Mouse (Mus musculus): Measurements from ENCODE around the gene Olfr1270. TPM values are rescaled to one million over a fixed set of nuclear protein-coding genes. Genes with fewer than 3 reads are reported as not detected.

Olfr1270 gene
- polyA plus RNA-seq, 1 experiment from 2014 or later = not detected

Other genes starting within 250 kb of the Olfr1270 start
- gene Olfr1258, start 225.8 kb downstream of the Olfr1270 start, polyA plus RNA-seq (2014; fragmentation: Nextera tagmentation; extraction: Ambion mirVana) = not detected in 2 replicates
- not detected in 2 replicates for gene Olfr1259, start 204.4 kb downstream of the Olfr1270 start, polyA plus RNA-seq (2014; fragmentation: Nextera tagmentation; extraction: Ambion mirVana)
- gene Olfr1260, start 178.8 kb downstream of the Olfr1270 start, polyA plus RNA-seq (2014; fragmentation: Nextera tagmentation; extraction: Ambion mirVana) = not detected in 2 replicates
- gene Olfr1261, start 161.9 kb downstream of the Olfr1270 start, polyA plus RNA-seq (2014; fragmentation: Nextera tagmentation; extraction: Ambion mirVana) = not detected in 2 replicates
- gene Olfr1262, start 152.9 kb downstream of the Olfr1270 start, polyA plus RNA-seq (2014; fragmentation: Nextera tagmentation; extraction: Ambion mirVana) = not detected in 2 replicates
- gene Olfr1263, start 141.0 kb downstream of the Olfr1270 start, polyA plus RNA-seq (2014; fragmentation: Nextera tagmentation; extraction: Ambion mirVana) = not detected in 2 replicates
- not detected in 2 replicates for gene Olfr1264, start 127.5 kb downstream of the Olfr1270 start, polyA plus RNA-seq (2014; fragmentation: Nextera tagmentation; extraction: Ambion mirVana)
- gene Olfr1265, start 117.8 kb downstream of the Olfr1270 start, polyA plus RNA-seq (2014; fragmentation: Nextera tagmentation; extraction: Ambion mirVana) = not detected in 2 replicates
- gene Olfr140, start 89.5 kb downstream of the Olfr1270 start, polyA plus RNA-seq (2014; fragmentation: Nextera tagmentation; extraction: Ambion mirVana) = not detected in 2 replicates
- gene Olfr1269, start 31.7 kb downstream of the Olfr1270 start, polyA plus RNA-seq (2014; fragmentation: Nextera tagmentation; extraction: Ambion mirVana) = not detected in 2 replicates
- gene Olfr32, start 10.8 kb downstream of the Olfr1270 start, polyA plus RNA-seq (2014; fragmentation: Nextera tagmentation; extraction: Ambion mirVana) = not detected in 2 replicates
- not detected in 2 replicates for gene Olfr1506, start 71.4 kb upstream of the Olfr1270 start, polyA plus RNA-seq (2014; fragmentation: Nextera tagmentation; extraction: Ambion mirVana)
- gene Olfr142, start 104.5 kb upstream of the Olfr1270 start, polyA plus RNA-seq (2014; fragmentation: Nextera tagmentation; extraction: Ambion mirVana) = not detected in 2 replicates
- not detected in 2 replicates for gene Olfr1271, start 117.9 kb upstream of the Olfr1270 start, polyA plus RNA-seq (2014; fragmentation: Nextera tagmentation; extraction: Ambion mirVana)
- not detected in 2 replicates for gene Olfr1272, start 139.8 kb upstream of the Olfr1270 start, polyA plus RNA-seq (2014; fragmentation: Nextera tagmentation; extraction: Ambion mirVana)
- gene Gm13769, start 169.1 kb upstream of the Olfr1270 start, polyA plus RNA-seq (2014; fragmentation: Nextera tagmentation; extraction: Ambion mirVana) = not detected in 2 replicates
- not detected in 2 replicates for gene Olfr1274-ps, start 245.6 kb upstream of the Olfr1270 start, polyA plus RNA-seq (2014; fragmentation: Nextera tagmentation; extraction: Ambion mirVana)

Measured in forebrain, embryonic 14.5 days (tissue).